Mouse (Mus musculus): ENCODE results near the gene Syngap1.

Syngap1 gene

DNA sequence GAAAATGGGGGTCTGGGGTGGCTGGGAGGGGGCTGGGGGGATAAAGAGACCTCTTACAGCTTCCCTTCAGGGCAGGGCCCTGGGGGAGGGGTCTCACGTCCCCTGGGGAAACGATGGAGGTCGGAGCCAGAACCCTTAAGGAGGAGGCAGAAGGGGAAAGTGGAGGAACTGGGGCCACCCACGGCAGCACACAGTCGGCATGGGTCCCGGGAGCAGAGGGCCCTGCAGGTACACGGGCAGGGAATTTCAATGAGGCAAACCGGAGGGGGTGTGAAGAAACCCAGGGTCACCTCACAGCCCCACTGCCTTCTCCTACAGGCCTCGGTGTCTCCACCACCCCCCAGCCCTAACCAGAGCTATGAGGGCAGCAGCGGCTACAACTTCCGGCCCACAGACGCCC is 4.6 kb upstream of the Syngap1 start:
- DNase-seq (ENCODE audit: low read depth, low spot score): no peak

DNA sequence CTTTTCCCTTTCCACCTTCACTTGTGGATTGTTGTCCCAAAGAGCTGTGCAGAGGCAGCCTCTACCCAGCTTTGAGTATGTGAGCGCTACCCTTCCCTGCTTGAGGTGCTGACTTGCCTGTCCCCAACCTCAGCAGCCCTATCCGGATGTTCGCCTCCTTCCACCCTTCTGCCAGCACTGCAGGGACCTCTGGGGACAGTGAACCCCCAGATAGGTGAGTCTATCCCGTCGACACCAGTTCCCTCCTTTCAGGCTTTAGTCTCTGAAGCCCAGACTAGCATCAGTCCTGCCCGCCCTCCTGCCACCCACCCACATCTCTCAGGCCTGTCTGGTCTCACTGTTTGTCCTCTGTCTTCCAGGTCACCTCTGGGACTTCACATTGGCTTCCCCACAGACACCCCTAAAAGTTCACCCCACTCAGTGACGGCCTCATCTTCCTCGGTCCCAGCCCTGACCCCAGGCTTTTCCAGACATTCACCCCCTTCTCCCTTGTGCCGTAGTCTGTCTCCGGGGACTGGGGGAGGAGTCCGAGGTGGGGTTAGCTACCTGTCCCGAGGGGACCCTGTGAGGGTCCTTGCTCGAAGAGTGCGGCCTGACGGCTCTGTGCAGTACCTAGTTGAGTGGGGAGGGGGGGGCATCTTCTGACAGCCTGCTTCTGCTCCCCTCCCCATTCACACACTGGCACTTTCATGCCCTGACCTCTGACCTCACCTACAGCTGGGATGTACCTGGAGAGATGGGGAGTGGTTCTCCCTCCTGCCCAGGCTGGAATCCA is 3.9 kb upstream of the Syngap1 start:
- DNase-seq (ENCODE audit: low read depth, low spot score): no peak

DNA sequence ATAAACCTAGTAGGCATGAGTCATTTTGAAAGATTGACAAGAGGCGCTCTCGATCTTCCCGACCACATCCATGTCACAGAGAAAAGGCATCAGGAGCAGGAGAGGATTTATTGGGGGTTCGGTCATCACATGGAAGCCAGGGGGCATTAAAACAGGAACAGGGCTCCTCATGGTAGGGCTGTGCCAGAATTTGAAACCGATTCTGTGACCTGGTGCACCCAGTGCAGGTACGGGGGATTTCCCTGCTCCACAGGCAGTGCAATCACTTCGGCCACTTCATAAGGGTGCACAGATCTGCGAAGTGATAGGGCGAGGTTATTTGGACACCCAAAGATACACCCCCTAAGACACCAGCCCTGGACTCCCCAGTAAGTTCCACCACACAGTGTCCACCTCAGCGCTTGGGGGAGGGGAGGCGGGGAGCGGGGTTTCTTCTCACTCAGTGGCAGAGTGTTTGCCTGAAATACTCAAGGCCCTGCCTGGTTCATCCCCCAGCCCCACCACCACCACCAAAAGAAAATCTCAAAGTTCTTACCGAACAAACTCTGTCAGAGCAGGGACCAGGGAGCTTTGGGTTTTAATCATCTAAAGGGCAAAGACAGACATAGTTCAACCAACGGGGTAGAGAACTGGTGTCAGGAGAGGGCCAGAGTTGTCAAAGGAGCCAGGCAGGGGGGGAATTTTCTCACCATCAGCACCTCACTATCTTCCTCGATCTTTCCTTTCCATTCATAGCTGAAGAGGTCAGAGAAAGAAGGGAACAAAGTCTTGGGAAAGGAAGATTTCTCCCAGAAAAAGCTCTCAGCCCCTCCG is 3.0 kb upstream of the Syngap1 start:
- DNase-seq (ENCODE audit: low read depth, low spot score): no peak

DNA sequence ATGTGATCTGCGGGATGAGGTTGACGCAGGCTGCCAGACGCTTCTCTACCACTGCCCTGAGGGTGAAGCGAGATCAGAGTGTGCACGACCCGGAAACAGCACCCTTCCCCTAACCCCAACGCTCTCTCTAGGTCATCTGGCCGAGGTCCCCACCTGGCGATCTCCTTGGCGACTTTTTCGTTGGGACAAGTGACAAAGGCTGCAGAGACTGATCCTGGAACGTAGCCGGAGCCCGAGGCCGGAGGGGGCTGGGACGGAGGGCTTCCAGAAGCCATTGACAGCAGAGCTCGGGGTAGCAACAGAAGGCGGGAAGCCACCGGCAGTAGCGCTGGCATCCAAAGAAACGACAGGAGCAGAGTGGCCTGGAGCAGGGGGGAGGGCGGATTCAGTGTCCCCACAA is 2.3 kb upstream of the Syngap1 start:
- DNase-seq (ENCODE audit: low read depth, low spot score): no peak

DNA sequence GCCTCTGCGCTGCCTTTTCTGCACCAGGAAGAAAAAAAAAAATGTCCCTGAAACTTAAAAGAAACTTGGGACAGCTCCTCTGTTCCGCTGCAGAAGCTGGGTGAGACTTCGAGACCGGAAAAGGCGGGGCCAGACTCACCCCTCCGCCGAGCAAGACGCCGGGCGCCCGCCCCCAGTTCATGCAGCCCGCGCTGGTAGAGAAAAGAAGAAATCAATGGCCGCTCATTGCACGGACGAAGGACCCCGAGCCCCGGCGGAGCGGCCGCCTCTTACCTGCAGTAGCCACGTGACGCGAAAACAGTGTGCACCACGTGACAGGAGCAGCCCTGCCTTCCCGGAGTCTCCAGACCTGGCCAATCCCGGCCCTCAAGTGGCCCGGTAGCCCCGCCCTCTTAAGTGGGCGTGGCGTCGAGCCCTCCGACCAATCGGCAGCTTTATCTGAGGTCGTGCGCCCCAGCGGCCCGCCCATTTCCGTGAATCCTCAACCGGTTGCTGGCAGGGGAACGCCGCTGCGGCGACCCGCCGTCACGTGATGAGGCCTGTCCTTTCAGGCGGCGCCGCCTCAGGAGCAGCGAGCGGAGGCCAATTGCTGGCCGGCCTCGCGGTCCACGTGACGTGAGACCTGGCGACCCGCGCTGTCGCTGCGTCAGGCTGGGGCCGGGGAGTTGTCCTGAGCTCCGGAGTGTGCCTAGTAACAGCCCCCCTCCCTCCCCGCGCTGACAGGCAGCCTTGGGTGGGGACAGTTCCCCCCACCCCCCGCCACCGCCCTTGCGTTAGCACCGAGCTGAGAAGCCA is 1.7 kb upstream of the Syngap1 start, which contains the start of gene Cuta:
Gene Cuta (minus strand): TSS at position 392 of the 795 bp plus-strand sequence.
- DNase-seq (ENCODE audit: low read depth, low spot score): peak; percentile 100

DNA sequence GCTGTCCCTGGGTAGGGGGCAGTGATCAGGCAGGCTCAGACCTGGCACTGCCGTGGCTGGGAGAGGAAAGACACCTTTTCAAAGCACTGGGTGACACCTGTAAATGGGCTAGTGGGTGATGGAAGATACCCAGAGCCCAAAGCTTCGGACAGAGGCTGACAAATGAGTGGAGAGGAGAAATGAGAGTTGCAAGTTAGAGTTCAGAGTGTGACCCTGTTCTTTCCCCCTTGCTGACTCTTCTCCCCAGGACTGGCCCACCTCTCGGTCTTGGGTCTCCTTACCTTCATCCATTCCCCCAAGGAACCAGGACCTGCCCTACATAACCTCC is 1.1 kb upstream of the Syngap1 start:
- no peak for DNase-seq (ENCODE audit: low read depth, low spot score)

DNA sequence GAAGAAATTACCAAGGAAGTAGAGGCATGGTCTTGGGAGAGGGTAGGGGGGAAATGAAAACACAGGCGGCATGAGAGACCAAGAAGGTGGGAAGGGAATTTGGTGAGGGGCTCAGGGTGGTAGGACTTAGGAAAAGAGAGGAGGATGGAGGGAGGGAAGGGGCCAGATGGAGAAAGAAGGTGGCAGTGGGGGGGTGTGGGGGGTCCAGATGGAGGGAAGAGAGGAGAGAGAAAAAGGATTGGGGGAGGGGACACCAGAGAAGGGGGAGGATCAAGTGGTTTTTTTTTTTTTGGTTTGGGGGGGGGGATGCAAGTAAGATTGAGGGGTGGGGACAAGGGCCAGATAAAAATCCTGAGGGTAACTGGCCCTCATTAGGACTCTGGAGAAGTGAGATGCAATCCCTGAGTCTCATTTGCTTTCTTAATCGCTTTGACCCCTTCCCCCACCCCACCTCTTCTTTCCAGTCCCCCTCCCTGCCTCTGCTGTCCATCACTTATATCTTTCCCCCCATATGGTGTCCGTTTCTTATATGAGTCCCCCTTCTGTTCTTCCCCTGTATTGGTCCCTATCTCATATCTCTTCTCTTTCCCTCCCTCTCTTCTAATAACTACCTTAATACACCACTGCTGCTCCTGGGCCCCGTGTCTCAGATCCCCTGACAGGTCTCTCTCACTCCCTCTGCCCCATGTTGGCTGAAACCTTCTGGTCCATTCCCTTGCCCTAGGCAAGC is 953 bp downstream of the Syngap1 start:
- DNase-seq (ENCODE audit: low read depth, low spot score): peak; percentile 68

DNA sequence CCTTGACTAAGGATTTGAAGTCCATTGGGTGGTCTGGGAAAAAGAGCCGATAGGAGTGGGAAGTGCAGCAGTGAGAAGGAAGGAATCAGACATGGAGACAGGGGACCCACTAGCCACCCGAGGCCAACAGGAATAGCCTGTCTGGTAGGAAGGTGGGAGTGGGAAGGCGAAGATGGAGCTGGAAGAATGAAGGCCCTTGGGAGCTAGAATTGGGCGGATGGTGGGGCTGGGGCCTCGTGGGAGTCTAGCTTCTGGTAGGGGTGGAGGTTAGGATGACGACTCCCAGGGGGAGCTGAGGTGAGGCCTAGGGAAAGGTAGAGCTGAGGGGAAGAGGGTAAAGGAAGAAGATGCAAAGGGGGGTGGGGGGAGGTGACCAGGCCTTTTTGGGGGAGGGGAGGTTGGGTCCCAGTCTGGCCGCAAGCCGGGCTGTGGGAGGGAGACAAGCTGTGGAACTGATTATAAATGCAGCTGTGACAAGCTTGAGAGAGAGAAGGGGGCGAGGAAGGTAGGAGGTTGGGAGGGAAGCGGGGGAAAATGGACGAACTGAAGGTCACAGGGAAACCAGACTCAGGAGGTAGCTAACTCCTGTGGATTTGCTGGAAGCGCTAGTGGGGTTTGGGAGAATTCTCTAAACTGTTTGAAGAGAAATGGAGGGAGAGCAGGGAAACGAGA is 4.9 kb downstream of the Syngap1 start:
- DNase-seq (ENCODE audit: low read depth, low spot score): peak; percentile 54

DNA sequence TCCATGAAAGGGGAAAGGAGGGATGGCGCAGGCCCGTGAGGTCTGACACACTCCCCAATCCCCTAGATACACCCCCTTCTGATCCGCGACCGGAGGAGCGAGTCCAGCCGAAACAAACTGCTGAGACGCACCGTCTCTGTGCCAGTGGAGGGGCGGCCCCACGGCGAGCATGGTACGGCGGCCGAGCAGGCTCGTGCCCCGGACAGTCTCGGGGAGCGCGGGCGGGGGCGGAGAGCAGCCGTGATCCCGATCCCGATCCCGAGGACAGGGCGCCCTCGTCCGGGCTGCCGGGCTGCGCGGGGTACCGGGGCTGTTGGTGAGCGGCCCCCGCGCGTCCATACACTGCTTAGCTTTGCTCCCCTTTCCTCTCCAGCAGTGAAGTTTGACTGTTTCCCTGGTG is 5.5 kb downstream of the Syngap1 start:
- peak; percentile 87 for DNase-seq (ENCODE audit: low read depth, low spot score)

DNA sequence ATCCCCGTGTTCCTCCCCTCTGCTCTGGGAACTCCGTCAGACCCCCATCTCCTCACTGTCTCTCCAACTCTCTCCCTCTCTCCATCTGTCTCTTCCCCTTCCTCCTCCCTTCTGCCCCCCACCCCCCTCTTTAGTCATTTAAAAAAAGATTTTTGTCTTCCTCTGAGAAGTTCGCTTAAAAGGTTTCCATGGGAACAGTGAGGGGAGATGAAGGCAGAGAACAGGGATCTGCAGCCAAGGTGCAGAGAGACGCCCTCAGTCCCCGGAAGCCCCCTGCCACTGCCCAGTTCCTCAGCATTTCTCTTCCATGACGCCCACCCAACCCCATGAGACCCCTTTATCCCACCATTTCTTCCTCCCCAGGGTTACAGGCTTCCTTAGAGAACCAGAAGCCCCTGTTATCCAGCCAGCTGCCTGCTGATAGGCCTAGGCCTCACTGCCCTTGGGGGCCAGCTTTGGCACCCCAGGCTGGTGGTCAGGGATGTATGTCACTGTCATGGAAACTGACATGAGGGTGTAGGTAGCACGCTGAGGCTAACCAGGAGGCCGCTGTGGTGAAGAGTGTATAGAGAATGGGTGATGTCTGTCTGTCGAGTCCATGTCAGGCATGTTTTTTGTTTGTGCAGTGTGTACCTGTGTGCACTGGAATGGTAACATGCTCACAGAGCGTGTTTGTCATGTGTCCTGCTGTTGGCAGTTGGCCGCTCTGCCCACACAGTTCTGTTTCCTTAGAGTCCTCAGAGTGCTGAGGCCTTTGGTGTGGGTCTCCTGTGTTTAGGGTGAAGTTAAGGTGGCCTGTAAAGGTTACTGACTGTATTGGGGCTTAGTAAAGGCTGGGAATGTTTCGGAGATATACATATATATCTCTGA is 6.4 kb downstream of the Syngap1 start:
- DNase-seq (ENCODE audit: low read depth, low spot score): peak; percentile 80

DNA sequence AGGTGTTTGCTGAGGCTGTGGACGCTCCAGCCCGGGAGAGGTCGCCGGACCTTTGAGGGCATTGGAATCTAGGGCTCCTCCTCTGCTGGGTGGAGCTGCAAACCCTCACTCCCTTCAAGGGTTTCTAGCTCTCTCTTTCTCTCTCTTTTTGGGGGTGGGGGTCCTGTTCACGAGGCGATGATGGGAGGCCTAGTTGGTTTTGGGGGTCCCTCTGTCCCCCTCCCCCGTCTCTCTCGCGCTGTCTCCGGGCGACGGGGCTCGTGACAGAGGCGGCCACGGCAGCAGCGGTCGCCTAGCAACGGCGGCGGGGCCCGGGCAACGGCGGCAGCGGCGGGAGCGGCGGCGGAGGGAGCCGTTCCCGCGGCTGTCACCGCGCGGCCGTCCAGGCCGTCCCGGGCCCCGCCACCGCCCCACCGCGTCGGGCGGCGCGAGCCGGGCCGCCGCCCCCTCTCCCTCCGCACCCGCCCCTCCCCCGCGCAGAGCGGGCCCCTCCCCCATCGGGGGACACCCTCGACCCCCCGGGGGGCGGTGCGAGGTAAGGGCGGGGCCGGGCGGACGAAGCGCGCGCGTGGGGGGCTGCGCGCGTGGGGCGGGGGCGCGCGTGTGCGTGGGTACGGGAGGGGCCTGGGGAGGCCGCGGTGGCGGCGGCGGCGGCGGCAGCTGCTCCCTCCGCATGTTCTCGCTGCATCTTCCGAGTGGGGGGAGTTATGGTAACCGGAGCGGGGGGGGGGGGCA is 7.4 kb downstream of the Syngap1 start:
- DNase-seq (ENCODE audit: low read depth, low spot score): peak; percentile 58

DNA sequence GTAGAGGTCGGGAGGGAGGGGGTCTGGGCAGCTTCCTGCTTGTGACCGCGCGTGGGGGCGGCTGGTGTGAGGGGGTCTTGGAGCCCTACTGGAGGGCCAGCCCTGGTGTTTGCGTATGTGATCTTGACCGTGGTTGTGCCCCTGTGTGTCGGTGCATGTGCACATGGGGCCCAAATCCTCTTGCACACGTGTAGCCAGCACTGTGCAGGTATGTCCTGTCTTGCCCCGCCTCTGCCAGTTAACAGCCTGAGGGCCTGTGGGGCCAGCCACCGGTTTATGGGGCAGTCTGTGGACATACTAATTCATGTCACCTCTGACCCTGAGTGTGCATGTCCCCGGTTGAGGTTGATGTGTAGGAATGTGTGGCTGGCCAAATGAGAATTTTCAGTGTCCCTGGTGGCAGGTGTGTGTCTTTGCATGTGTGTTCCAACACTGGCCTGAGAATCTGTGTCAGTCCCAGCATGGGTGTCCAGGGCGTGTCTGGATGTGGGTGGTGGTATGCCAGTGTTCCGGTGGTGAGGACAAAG is 8.1 kb downstream of the Syngap1 start:
- DNase-seq (ENCODE audit: low read depth, low spot score): peak; percentile 65

DNA sequence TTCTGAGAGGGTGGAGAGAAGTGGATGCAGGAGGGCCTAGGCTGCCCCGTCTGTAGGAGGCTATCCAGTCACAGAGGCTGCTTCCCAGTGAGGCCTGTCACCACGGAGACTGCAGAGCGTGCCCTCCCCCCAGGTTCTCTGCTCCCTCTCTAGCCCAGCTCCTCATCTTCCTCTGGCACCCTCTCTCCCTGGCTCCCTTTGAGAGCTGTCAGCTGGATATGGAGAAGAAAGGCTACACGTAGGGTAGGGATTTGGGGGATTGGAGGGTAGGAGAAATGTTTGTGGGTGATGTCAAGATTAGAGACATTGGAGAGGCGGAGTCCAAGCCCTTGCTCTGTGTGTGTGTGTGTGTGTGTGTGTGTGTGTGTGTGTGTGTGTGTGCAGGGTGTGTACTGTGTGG is 8.8 kb downstream of the Syngap1 start:
- peak; percentile 76 for DNase-seq (ENCODE audit: low read depth, low spot score)

DNA sequence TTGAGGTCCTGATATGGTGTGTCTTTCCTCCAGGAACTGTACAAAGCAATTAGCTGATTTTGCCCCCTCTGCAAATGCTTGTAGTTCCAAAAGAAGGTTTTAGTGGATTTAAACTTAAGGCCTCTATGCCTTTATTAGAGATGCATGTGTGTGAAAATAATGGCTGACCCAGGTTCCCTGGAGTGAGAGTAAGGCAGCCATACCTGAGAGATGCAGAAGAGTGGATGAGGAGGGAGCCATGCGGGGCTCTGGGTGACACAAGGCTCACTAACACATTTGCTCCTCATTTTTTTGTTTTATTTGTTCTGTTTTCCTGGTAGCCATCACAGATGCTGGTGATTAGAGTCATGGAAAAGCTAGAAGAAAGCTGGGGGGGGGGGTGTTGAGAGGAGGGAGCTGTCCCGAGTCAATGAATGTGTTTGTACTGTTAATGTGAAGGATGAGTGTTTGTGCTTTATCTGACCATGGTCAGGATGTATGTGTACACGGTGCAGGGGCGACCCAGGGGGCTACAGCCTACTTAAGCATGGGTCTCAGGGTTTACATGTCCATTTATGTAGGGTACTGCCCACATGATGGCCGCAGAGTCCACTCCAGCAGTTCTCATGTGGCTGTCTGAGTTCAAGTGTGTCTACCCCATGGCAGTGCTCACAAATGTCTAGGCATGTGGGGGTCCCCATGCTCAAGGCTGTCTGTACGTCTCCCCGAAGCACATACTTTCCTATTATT is 9.7 kb downstream of the Syngap1 start:
- no peak for DNase-seq (ENCODE audit: low read depth, low spot score)

DNA sequence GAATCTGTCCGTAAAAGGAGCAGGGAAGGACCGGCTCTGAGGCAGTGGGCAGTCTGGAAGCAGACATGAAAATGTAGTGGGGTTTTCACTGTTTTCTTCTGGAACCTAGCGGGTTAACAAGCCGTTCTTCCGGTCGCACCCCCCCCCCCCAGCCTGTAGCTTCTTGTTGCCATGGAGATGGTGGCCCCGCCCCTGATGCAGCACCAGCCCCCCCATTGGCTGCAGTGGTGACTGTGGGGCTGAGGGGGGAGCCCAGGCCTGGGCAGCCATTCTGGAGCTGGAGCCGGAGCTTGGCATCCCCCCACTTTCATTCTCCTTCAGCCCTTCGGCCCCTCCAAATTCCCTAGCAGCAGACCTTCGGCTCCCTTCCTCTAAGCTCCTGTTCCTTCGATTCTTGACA is 10.4 kb downstream of the Syngap1 start:
- DNase-seq (ENCODE audit: low read depth, low spot score): peak; percentile 92

DNA sequence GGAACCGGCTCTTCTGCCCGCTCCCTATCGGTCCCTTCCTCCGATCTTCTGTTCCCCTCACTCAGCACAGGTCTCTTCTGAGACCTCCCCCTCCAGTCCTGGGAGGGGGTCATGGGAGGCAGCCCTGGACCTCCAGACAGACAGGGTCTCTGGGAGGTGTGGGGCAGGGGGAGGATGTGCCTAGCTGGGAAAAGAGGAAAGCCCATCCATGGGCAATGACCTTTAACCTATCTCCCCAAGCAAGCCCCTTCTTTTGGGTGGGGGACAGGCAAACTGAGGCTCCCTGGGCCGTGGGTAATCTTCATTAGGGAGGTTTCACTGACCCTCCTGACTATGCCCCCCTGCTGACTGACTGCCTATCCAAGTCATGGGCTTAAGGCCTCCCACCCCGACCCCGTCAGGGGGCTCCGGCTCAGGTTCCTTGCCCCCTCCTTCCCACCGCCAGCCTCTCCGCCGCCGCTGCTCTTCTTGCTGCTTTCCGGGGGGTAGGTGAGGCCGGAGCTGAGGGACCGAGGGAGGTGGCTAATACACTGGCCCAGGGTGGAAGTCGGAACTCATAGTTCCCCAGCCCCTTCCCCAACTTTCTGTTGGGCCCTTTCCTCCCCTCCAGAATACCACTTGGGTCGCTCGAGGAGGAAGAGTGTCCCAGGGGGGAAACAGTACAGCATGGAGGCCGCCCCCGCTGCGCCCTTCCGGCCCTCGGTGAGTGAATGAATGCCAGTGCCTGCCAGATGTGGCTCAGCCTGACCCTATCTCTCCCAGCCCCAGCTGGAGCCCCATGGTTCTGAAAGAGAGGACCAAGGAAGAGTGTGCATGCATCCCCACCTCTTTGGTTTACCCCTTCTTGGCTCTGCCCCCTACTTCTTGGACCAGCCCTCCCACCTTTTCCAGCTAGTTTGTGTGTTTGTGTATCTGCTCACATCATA is 11.2 kb downstream of the Syngap1 start:
- no peak for DNase-seq (ENCODE audit: low read depth, low spot score)

DNA sequence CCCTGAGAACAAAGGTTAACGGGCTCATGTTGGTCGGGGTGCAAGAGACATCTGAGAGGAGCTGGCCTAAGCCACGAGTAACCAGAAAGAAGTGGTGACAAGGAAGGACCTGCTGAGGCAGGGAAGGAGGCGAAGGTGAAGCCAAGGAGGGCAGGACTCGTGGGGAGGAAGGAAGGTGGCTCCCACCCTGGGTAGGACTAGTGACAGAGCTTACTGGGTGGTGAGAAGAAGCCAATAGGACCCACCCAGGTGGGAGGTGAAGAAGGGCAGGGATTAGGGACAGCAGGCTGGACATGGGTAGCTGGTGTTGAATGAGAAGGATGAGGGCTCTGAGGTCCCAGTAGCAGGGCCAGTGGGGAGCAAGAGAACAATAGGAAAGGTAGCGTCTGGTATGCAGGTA is 12.1 kb downstream of the Syngap1 start:
- DNase-seq (ENCODE audit: low read depth, low spot score): no peak

Measured in brain, adult 2 months (tissue).